Mouse (Mus musculus) liver, embryonic 14.5 days (tissue): ENCODE results near the gene Ankle1. TPM values are rescaled to one million over a fixed set of nuclear protein-coding genes. Genes with fewer than 3 reads are reported as not detected.
"Not testable (repeated sequence)": the region's sequence is repeated elsewhere in the genome, so short reads cannot be mapped to it uniquely, and the experiment has no call there.

Experiments
- ATAC-seq: fragments of 200-750 bp; cut with Nextera tagmentation; 2 replicates; pipeline ENCODE4 v1.8.0; 2017; ENCODE audit warnings: moderate number of reproducible peaks, mild to moderate bottlenecking, moderate library complexity; ENCODE audit not compliant: insufficient read depth
- DNase-seq, 3 experiments: peaks; one replicate each; pipeline ENCODE4 v3.0.0-alpha.2; 2012 to 2013; ENCODE audit warnings: low read depth in 3 of 3, low spot score in 3 of 3
- H3K27ac ChIP-seq: fragments of 300-500 bp; sonication (generic); 2 replicates; pipeline ENCODE4 v1.5.1; 2014; ENCODE audit warnings: moderate library complexity, mild to moderate bottlenecking, control low read depth, inconsistent platforms
- H3K27me3 ChIP-seq: fragments of 300-500 bp; sonication (generic); 2 replicates; pipeline ENCODE4 v1.6.1; 2014; ENCODE audit warnings: mild to moderate bottlenecking, low read length, moderate library complexity; ENCODE audit not compliant: control insufficient read depth, insufficient read depth
- H3K36me3 ChIP-seq: fragments of 300-500 bp; sonication (generic); replicated peaks from 2 replicates; pipeline ENCODE4 v1.6.1; 2014; ENCODE audit warnings: low read depth; ENCODE audit not compliant: control insufficient read depth, insufficient read depth
- H3K4me1 ChIP-seq, 2 experiments: fragments of 200-500 bp in 1 of 2; fragments of 300-500 bp in 1 of 2; sonication (generic) in 1 of 2; replicated peaks; 2 replicates each; pipeline ENCODE4 v1.6.1; 2012 to 2014; ENCODE audit warnings: antibody characterized with exemption in 1 of 2, inconsistent platforms in 1 of 2, low read length in 1 of 2; ENCODE audit not compliant: control insufficient read depth in 2 of 2, insufficient read depth in 2 of 2
- H3K4me2 ChIP-seq: fragments of 300-500 bp; sonication (generic); 2 replicates; pipeline ENCODE4 v1.6.1; 2014; ENCODE audit warnings: low read depth, mild to moderate bottlenecking, control low read depth, moderate library complexity
- H3K4me3 ChIP-seq, 2 experiments: fragments of 200-500 bp in 1 of 2; fragments of 300-500 bp in 1 of 2; sonication (generic) in 1 of 2; 2 replicates each; pipeline ENCODE4 v1.5.1; 2012 to 2014; ENCODE audit warnings: low read depth in 2 of 2, low read length in 2 of 2, mild to moderate bottlenecking in 2 of 2, control low read depth in 1 of 2, inconsistent platforms in 1 of 2, moderate library complexity in 1 of 2; ENCODE audit not compliant: insufficient read depth in 1 of 2
- H3K9ac ChIP-seq: fragments of 300-500 bp; sonication (generic); replicated peaks from 2 replicates; pipeline ENCODE4 v1.6.1; 2014; ENCODE audit warnings: mild to moderate bottlenecking, control low read depth, moderate library complexity
- H3K9me3 ChIP-seq: fragments of 300-500 bp; sonication (generic); 2 replicates; pipeline ENCODE4 v1.6.1; 2016; ENCODE audit warnings: low read length, mixed read lengths; ENCODE audit not compliant: control insufficient read depth
- CTCF ChIP-seq: IDR thresholded peaks from 2 replicates; pipeline ENCODE4 v1.5.1; 2016; ENCODE audit warnings: antibody characterized with exemption, low read depth, control low read depth
- EP300 ChIP-seq: IDR thresholded peaks from 2 replicates; pipeline ENCODE4 v1.6.1; 2016; ENCODE audit warnings: antibody characterized with exemption, low read depth
- WGBS: fragments of 180-500 bp; shearing (Covaris S2); extraction: QIAGEN DNeasy Blood & Tissue Kit; methylation state at CpG from one replicate; pipeline ENCODE4 v1.1.7; 2014; ENCODE audit not compliant: insufficient replicate concordance; 5-methylcytosine and 5-hydroxymethylcytosine counted together
- polyA plus RNA-seq, 2 experiments: library from polyadenylated mRNA; depleted of rRNA in 1 of 2; stranded (reverse) in 1 of 2; unstranded in 1 of 2; fragments of >200 nt; fragmentation: Nextera tagmentation in 1 of 2; extraction: Ambion mirVana in 1 of 2; gene quantifications; 2 replicates each; pipeline versions ENCODE4 v1.2.1 to v1.2.3; 2012 to 2014

The Ankle1 gene
- polyA plus RNA-seq, 2 experiments: 17.8 to 58.0 TPM

DNA sequence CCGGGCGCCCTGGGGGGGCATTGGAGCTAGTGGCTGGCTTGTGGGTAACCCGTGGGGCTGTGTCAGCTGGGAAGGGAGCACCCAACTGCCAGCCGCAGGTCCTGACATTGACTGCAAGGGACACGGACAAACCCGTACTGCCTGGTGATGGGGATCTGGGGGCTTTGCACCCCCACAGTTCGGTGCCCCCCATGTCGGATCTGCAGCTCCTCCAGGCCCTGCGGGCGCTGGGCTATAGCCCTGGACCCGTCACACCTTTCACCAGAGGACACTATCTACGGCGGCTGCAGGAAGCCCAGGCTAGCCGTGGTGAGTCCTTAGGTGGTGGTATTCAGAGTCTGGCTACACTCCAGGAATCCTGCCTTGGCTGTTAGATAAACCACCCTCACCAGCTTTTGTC is 1.6 kb downstream of the Ankle1 start:
- WGBS: 85% methylated on average over 14 of the region's 14 CpGs
- TF ChIP-seq CTCF: no peak
- no peak for TF ChIP-seq EP300
- peak overlapping the region; percentile 70 for H3K4me2 ChIP-seq
- H3K9me3 ChIP-seq: no peaks in the 10 kb centered on the region
- H3K36me3 ChIP-seq: peaks cover 29% of the 10 kb centered on the region
- no peak overlapping the region for H3K27ac ChIP-seq
- H3K27me3 ChIP-seq: no peaks in the 10 kb centered on the region
- peak overlapping the region in 1 of 2 experiments; percentile 94; a peak in 2 of 4 replicates for H3K4me3 ChIP-seq
- DNase-seq: no peak
- peak overlapping the region; percentile 93; the same call in 1 of the 2 replicates for H3K9ac ChIP-seq
- no peak for ATAC-seq
- H3K4me1 ChIP-seq: peaks cover 8 to 15% of the 10 kb centered on the region in 2 experiments

DNA sequence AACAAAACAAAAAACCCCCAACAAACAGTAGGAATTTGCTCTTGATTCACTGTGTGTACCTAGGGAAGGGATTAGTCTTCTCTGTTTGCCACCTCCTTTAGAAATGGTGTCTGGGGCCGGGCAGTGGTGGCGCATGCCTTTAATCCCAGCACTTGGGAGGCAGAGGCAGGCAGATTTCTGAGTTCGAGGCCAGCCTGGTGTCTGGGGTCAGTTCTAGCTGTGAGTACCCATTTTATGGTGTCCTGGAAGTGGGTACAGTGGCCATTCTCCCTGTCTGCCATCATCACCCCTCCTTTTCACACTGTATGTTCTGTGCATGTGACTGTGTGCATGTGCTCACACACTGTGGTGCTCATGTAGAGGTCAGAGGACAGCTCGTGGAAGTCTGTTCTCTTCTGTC is 2.4 kb downstream of the Ankle1 start:
- DNase-seq: no peak

DNA sequence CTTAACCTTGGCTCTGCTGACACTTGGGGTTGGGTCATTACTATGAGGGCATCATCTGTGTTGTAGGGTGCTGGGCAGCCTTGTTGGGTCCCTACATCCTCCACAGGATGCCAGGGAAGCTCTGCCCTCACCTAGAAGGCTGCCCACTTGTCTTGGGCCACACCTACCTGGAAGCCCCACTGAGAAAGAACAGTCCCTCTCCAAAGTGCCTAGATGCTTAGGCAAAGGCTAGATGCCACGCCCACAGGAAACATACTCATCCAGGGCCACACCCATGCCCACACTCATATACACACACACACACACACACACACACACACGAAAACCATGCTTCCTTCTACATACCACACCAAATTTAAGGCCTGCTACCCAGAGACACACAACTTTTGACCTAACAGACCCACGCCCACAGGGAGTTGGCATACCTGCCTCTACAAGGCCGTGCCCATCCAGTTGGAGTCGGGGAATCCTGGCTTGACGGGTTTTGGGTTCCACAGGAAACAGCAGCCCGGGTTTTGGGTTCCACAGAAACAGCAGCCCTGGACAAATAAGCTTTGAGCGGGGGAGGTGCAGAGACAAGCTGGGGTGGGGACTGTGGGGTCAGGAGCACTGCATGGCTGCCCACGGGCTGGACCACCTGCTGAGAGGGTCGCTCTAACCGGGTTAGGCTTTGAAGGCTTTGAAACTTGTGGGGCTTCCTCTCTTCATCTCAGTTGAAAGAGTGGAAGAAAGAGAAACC is 5.9 kb downstream of the Ankle1 start:
- 36% methylated on average over 11 of the region's 11 CpGs for WGBS
- Histone ChIP-seq H3K27ac (no peak overlapping the region), H3K27me3 (no peaks in the 10 kb centered on the region), H3K4me1 (peaks cover 0 to 6% of the 10 kb centered on the region in 2 experiments; a peak in 2 of 4 replicates), H3K4me3 (no peak overlapping the region), H3K9ac (no peak overlapping the region), H3K9me3 (no peaks in the 10 kb centered on the region), H3K36me3 (peaks cover 29% of the 10 kb centered on the region), H3K4me2 (no peak overlapping the region)
- DNase-seq (no peak), ATAC-seq (0 out of 2 replicates have a peak, but pooled peaks have one; percentile 10)
- TF ChIP-seq EP300 (no peak), CTCF (no peak)

More for the DNA sequence above, 2.4 kb downstream of the Ankle1 start:
- no peak overlapping the region for H3K27ac ChIP-seq
- peaks cover 29% of the 10 kb centered on the region for H3K36me3 ChIP-seq
- no peaks in the 10 kb centered on the region for H3K9me3 ChIP-seq
- no peak for ATAC-seq
- no peak overlapping the region for H3K4me3 ChIP-seq
- no peaks in the 10 kb centered on the region for H3K27me3 ChIP-seq
- 91% methylated on average over 4 of the region's 4 CpGs for WGBS
- H3K4me1 ChIP-seq: peaks cover 8 to 15% of the 10 kb centered on the region in 2 experiments
- no peak for TF ChIP-seq CTCF
- TF ChIP-seq EP300: no peak
- no peak overlapping the region for H3K4me2 ChIP-seq
- H3K9ac ChIP-seq: no peak overlapping the region

DNA sequence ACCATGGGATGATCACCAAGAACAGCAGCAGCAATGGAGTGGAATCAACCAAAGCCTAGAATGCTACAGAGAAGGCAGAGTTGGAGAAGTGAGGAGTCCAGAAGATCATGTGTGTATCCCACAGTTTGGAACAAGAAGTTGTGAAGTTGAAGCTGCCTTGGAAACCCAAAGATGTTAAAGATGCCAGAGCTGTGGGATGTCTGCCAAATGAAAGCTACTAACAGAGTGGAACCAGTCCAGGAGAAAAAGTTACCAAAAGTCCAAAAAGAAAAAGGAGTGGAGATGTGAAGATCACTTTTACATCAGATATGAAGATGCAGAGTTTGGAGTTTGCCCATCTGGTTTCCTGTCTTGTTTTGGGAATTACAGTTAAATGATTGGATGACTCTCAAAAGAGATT is 16.3 kb downstream of the Ankle1 start:
- H3K9ac ChIP-seq: no peak overlapping the region
- no peak overlapping the region for H3K4me3 ChIP-seq
- H3K9me3 ChIP-seq: no peaks in the 10 kb centered on the region
- H3K4me1 ChIP-seq: no peaks in the 10 kb centered on the region
- no peaks in the 10 kb centered on the region for H3K36me3 ChIP-seq
- no peaks in the 10 kb centered on the region for H3K27me3 ChIP-seq
- DNase-seq (no peak), ATAC-seq (no peak)
- no peak for TF ChIP-seq CTCF
- no peak for TF ChIP-seq EP300
- no peak overlapping the region for H3K4me2 ChIP-seq
- H3K27ac ChIP-seq: no peak overlapping the region

DNA sequence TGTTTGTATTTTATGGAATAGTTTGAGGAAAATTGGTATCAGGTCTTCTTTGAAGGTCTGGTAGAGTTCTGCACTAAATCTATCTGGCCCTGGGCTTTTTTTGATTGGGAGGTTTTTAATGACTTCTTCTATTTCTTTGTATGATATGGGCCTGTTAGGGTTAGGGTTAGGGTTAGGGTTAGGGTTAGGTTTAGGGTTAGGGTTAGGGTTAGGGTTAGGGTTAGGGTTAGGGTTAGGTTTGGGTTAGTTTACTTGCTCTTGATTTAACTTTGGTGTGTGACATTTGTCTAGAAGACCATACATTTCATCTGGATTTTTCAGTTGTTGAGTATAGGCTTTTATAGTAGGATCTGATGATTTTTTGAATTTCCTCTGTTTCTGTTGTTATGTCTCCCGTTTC is 27.1 kb downstream of the Ankle1 start:
- H3K4me1 ChIP-seq, H3K36me3 ChIP-seq, H3K27ac ChIP-seq, H3K4me3 ChIP-seq, H3K4me2 ChIP-seq, H3K9me3 ChIP-seq, ATAC-seq, DNase-seq, H3K27me3 ChIP-seq, H3K9ac ChIP-seq: not testable (repeated sequence)
- WGBS: 49% methylated on average over 1 of the region's 1 CpGs
